Mouse (Mus musculus): Measurements from ENCODE around the gene Herpud2. TPM values are rescaled to one million over a fixed set of nuclear protein-coding genes. Genes with fewer than 3 reads are reported as not detected.

Herpud2 gene
- polyA plus RNA-seq (2012; fragmentation: generic; extraction: Trizol): 10 to 100 TPM in 1 of 2 experiments, 1 to 10 TPM in 1; 1.3 to 15.3 TPM

DNA sequence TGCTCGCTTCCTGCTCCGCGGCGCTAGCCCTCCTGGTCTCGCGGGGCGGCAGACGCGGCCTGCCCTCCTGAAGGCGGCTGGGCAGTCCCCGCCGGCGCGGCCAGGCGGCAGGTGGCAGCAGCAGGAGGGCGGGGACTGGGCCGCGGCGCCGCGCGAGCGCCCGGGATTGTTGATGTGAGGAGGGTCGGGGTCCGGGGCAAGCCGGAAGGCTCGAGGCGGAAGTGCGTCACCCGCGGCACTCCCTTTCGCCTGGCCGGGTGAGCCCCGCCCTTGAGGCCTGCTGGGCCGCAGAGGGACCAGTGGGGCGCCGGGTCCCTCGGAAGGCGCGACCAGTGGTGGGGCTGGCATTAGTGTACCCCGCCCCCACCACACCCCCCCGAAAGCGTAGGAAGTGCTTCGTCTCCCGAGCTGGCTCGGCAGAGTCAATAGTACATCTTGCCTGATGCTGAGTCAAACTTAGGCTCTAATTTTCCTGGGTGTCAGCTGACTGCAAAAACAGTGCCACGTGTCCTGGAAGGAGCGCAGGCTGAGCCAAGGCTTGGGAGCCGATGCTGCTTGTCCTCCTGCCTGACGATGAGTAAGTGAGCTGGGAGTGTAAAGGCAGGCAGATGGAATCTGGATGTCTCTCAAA lies at the start of gene Herpud2:
TSS of gene Herpud2 (minus strand) at position 210 of the 631 bp plus-strand sequence.

DNA sequence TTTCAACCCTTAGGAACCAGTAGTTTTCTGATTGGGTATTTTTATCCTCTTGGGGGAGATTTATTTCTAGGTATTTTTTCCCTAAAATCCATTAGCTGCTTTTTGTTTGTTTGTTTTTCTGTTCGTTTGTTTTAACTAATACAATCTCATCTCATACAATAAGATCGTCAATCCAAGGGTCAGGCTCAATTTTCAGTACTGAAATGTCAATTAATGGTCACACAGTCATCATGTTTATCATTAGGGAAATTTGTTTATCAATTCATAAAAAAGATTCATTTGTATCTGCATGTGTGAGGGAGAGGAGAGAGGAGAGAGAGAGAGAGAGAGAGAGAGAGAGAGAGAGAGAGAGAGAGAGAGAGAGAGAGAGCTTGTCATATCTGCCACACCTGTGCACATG lies 62.5 kb downstream of the Herpud2 start, which contains the start of gene Gm10181:
TSS of gene Gm10181 (plus strand) at position 301 of the 400 bp plus-strand sequence.

Other genes starting within 250 kb of the Herpud2 start
- not detected for gene Gm10181, start 62.4 kb downstream of the Herpud2 start, polyA plus RNA-seq (2012; fragmentation: generic; extraction: Trizol)
- gene Sept7, start 100.6 kb upstream of the Herpud2 start, polyA plus RNA-seq (2012; fragmentation: generic; extraction: Trizol): 10 to 100 TPM in 1 of 2 experiments, 1 to 10 TPM in 1; 3.4 to 14.9 TPM

Measured in C3H10T1/2 (cell line).